Mouse (Mus musculus) heart, embryonic 14.5 days (tissue): ENCODE measurements at regions not wholly inside any gene's neighbourhood (a gene's known extent, or its start where the extent isn't known, plus 50 kb on each side); places are given as distances from the start of the nearest gene placed in this dataset.

ENCODE experiments used
- ATAC-seq: fragments of 200-750 bp; cut with Nextera tagmentation; 2 replicates; pipeline ENCODE4 v1.8.0; 2017; ENCODE audit warnings: low read depth, moderate TSS enrichment; ENCODE audit not compliant: insufficient number of reproducible peaks, insufficient read depth, low FRiP score
- H3K27ac ChIP-seq, 2 experiments: fragments of 200-500 bp in 1 of 2; fragments of 300-500 bp in 1 of 2; sonication (generic) in 1 of 2; replicated peaks in 1 of 2; 2 replicates each; pipeline ENCODE4 v1.5.1; 2012 to 2014; ENCODE audit warnings: low read depth in 2 of 2, low read length in 2 of 2, control low read depth in 1 of 2, mild to moderate bottlenecking in 1 of 2, mixed read lengths in 1 of 2; ENCODE audit not compliant: control insufficient read depth in 1 of 2, insufficient read depth in 1 of 2
- H3K27me3 ChIP-seq: fragments of 300-500 bp; sonication (generic); 2 replicates; pipeline ENCODE4 v1.6.1; 2014; ENCODE audit warnings: mild to moderate bottlenecking, low read length, control low read depth; ENCODE audit not compliant: control insufficient read depth, insufficient read depth
- H3K36me3 ChIP-seq: fragments of 300-500 bp; sonication (generic); 2 replicates; pipeline ENCODE4 v1.6.1; 2014; ENCODE audit warnings: mild to moderate bottlenecking, control low read depth, low read length, mixed read lengths; ENCODE audit not compliant: control insufficient read depth, insufficient read depth
- H3K4me1 ChIP-seq, 2 experiments: fragments of 200-500 bp in 1 of 2; fragments of 300-500 bp in 1 of 2; sonication (generic) in 1 of 2; 2 replicates each; pipeline ENCODE4 v1.6.1; 2012 to 2014; ENCODE audit warnings: low read length in 2 of 2, control low read depth in 1 of 2, mixed read lengths in 1 of 2; ENCODE audit not compliant: control insufficient read depth in 2 of 2, insufficient read depth in 2 of 2
- H3K4me2 ChIP-seq: fragments of 300-500 bp; sonication (generic); 2 replicates; pipeline ENCODE4 v1.6.1; 2014; ENCODE audit warnings: mild to moderate bottlenecking, low read length
- H3K4me3 ChIP-seq, 2 experiments: fragments of 200-500 bp in 1 of 2; fragments of 300-500 bp in 1 of 2; sonication (generic) in 1 of 2; 2 replicates each; pipeline ENCODE4 v1.5.1; 2012 to 2014; ENCODE audit warnings: low read length in 2 of 2, mild to moderate bottlenecking in 2 of 2, control low read depth in 1 of 2, low read depth in 1 of 2, moderate library complexity in 1 of 2; ENCODE audit not compliant: control insufficient read depth in 1 of 2, insufficient read depth in 1 of 2
- H3K9ac ChIP-seq: fragments of 300-500 bp; sonication (generic); 2 replicates; pipeline ENCODE4 v1.6.1; 2014; ENCODE audit warnings: mild to moderate bottlenecking, low read length
- H3K9me3 ChIP-seq: fragments of 300-500 bp; sonication (generic); 2 replicates; pipeline ENCODE4 v1.6.1; 2016; ENCODE audit warnings: low read length, control low read depth; ENCODE audit not compliant: control insufficient read depth
- whole genome bisulfite sequencing: fragments of 180-500 bp; shearing (Covaris S2); extraction: QIAGEN DNeasy Blood & Tissue Kit; methylation state at CpG from one replicate; pipeline ENCODE4 v1.1.7; 2014; 5-methylcytosine and 5-hydroxymethylcytosine counted together

DNA sequence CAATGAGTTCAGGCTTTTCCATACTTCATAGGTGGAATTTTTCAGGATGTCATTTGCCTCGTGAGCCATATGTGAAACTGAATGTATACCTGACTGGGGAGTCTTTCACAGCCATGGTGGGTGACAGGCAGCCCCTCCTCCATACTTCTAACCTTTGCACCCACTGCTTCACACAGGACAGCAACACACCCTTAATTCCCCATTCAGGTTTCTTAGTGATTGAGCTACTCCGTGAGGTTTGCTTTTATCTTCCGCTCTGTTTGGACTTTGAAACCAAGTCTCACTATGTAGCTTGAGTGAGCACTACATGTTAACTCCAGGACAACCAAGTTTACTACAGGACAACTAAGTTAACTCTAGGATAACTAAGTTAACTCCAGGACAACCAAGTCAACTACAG is 381.4 kb downstream of the Matn1 start:
- no peak overlapping the region for H3K4me2 ChIP-seq
- H3K9ac ChIP-seq, result no peak overlapping the region
- no peaks in the 10 kb centered on the region; a peak in 1 of 4 replicates for H3K4me1 ChIP-seq
- H3K36me3 ChIP-seq, result no peaks in the 10 kb centered on the region
- WGBS, result 90% methylated on average over 3 of the region's 3 CpGs
- H3K27ac ChIP-seq, result no peak overlapping the region
- H3K27me3 ChIP-seq, result no peaks in the 10 kb centered on the region
- no peak for ATAC-seq
- H3K4me3 ChIP-seq, result no peak overlapping the region
- no peaks in the 10 kb centered on the region for H3K9me3 ChIP-seq

DNA sequence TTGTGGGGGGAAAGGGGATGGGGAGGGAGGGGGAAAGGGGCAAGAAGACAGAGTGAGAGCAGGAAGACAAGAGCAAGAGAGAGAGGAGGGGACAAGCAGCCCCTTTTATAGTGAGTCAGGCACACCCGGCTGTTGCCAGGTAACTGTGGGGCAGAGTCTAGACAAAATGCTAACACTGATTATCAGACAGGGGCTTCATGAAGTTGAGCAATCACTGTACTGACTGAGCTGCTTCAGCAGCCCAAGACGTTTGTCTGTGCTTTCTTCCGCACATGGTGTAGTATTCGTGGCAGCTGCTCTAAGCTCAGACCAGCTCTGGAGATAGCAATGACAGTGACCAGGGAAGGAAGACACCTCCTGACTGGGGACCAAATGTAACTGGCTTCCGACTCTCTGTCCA is 385.2 kb downstream of the Matn1 start:
- Histone ChIP-seq H3K4me1 (no peaks in the 10 kb centered on the region; a peak in 1 of 4 replicates), H3K9me3 (no peaks in the 10 kb centered on the region), H3K4me2 (no peak overlapping the region), H3K27me3 (no peaks in the 10 kb centered on the region), H3K36me3 (no peaks in the 10 kb centered on the region), H3K4me3 (no peak overlapping the region), H3K27ac (no peak overlapping the region), H3K9ac (no peak overlapping the region)
- WGBS, result 51% methylated on average over 5 of the region's 5 CpGs
- ATAC-seq, result no peak

DNA sequence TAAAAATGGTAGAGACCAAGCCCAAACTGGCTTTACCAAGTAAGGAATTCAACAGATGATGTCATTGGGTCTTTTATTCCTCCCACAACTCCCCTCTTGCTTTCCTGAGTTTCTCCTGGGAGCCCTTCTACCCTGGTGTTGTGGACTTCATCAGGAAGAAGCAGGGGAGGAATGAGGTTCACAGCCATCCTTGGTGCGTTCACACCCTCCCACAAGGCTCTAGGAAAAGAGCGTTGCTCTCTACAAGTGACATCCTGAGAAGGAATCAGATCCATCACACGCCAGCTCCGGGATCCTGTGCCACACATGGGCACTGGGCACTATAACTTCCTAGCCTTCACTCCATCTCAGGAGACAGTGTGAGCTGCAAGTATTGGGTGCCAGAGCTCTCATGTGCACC is 387.5 kb downstream of the Matn1 start:
- H3K9me3 ChIP-seq, result no peaks in the 10 kb centered on the region
- WGBS, result 76% methylated on average over 4 of the region's 4 CpGs
- H3K36me3 ChIP-seq, result no peaks in the 10 kb centered on the region
- no peaks in the 10 kb centered on the region; a peak in 1 of 4 replicates for H3K4me1 ChIP-seq
- H3K4me3 ChIP-seq, result no peak overlapping the region
- no peak overlapping the region for H3K9ac ChIP-seq
- H3K4me2 ChIP-seq, result no peak overlapping the region
- no peak overlapping the region for H3K27ac ChIP-seq
- no peaks in the 10 kb centered on the region for H3K27me3 ChIP-seq
- no peak for ATAC-seq

DNA sequence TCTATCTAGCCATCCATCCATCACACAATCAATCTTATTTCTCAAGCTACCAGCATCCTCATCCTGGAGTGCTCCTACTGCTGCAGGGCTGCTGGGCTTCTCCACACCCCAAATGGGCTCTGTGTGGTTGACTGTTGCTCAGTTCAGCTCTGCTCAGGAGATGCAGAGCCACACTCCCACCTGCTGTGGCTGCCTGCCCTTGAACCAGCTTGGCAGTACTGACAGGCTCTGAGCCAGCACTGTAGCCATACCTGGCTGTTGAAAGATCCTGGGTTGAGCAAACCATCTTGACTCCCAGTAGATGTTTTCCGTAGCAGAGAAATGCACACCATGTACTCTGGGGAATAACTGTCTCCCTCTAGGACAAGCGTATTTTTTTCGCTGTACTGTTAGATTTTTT is 392.6 kb downstream of the Matn1 start:
- Histone ChIP-seq H3K4me2 (no peak overlapping the region), H3K4me3 (no peak overlapping the region), H3K27ac (no peak overlapping the region), H3K9ac (no peak overlapping the region), H3K27me3 (peaks cover 5% of the 10 kb centered on the region; the same call in 1 of the 2 replicates), H3K9me3 (no peaks in the 10 kb centered on the region), H3K4me1 (no peaks in the 10 kb centered on the region), H3K36me3 (no peaks in the 10 kb centered on the region)
- 82% methylated on average over 3 of the region's 3 CpGs for WGBS
- no peak for ATAC-seq

DNA sequence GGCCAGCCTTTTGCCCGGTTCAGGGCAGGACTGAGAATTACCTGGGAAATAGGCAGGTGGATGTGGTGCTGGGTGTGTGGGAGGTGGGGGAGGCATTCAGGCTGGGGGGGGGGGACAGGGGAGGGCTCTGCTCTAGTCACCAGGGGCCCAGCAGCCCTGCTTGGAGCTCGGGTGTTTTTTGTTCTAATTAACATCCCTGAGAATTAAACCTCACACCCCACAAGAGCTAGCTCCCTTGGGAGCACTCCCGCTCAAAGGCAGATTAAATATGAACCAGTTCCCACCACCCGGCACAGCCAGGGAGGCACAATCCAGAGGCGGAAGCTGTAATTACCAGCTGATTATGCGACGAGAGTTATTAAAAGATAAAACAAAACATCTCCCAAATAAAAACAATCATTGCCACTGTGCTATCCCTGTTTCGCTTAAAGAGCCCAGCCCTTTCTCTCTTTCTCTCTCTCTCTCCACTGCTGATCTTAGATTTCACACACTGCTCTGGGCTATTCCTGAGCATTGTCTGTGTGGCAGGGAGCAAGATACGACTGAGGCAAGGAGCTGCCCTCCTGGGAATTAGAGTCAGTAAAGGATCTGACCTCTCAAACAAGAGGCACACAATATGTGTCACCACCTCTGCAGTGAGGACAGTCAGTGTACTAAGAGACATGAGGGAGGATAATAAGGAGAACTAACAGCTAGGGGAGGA is 397.0 kb downstream of the Matn1 start:
- Histone ChIP-seq H3K36me3 (no peaks in the 10 kb centered on the region), H3K4me3 (no peak overlapping the region), H3K9me3 (no peaks in the 10 kb centered on the region), H3K9ac (no peak overlapping the region), H3K27ac (no peak overlapping the region), H3K27me3 (peaks cover 5% of the 10 kb centered on the region; the same call in 1 of the 2 replicates), H3K4me1 (no peaks in the 10 kb centered on the region), H3K4me2 (no peak overlapping the region)
- WGBS, result 32% methylated on average over 9 of the region's 9 CpGs
- no peak for ATAC-seq

DNA sequence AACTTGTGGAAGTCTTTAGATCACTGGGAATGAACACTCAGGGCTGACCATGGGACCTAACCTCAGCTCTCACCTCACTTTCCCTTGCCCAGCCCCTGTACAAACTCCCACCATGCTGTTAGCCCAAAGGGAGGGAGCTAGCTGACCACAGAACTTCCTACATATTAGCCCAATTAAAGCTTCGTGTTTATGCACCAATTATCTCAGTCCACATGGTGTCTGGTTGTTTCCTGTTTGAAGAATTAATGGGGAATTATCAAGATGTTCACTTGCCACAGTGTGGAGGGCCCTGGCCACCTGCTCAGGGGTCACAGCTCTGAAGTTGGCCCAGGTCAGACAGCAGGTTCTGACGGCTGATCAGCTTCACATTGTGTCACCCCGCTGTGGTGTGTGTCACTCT is 402.5 kb downstream of the Matn1 start:
- Histone ChIP-seq H3K9ac (no peak overlapping the region), H3K27me3 (peaks cover 8% of the 10 kb centered on the region; the same call in 1 of the 2 replicates), H3K4me1 (no peaks in the 10 kb centered on the region), H3K4me2 (no peak overlapping the region), H3K36me3 (no peaks in the 10 kb centered on the region), H3K4me3 (no peak overlapping the region), H3K9me3 (no peaks in the 10 kb centered on the region), H3K27ac (no peak overlapping the region)
- WGBS, result 58% methylated on average over 3 of the region's 3 CpGs
- no peak for ATAC-seq

DNA sequence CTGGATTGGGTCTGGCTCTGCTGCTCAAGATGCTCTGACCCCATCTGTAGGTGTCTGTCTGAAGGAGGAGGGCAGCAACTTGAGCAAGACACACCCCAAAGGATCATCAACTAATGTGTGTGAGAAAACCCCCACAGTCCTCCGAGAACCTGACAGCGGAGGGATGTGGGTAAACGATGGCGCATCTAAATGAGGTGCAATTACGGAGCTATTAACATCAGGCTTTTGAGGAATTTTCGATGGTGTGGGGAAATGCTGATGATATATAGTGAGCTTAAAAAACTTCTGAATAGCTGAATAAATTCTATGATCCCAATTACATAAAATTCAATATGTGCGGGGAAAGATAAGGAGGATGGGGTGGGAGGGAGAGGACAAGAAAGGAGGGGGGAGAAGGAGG is 406.1 kb downstream of the Matn1 start:
- Histone ChIP-seq H3K27me3 (peaks cover 8% of the 10 kb centered on the region; the same call in 1 of the 2 replicates), H3K4me1 (no peaks in the 10 kb centered on the region), H3K27ac (no peak overlapping the region), H3K4me3 (no peak overlapping the region), H3K4me2 (no peak overlapping the region), H3K9ac (no peak overlapping the region), H3K9me3 (no peaks in the 10 kb centered on the region), H3K36me3 (no peaks in the 10 kb centered on the region)
- 71% methylated on average over 7 of the region's 7 CpGs for WGBS
- no peak for ATAC-seq

DNA sequence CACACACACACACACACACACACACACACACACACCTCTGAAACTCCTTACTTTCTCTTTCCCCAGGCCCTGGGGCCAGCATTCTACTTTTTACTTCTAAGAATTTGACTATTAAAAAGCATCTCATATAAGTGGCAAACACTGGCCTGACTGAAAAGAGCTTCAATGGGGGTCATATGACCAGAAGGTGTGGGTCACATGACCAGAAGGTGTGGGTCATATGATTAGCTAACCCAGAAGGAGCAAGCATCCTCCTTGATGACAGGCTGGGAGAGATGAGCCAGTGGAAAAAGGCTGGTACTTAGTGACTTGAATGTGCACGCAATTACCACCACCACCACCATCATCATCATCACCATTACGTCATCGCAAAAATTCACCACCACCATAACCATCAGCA is 410.7 kb downstream of the Matn1 start:
- no peak overlapping the region for H3K4me3 ChIP-seq
- H3K27me3 ChIP-seq, result no peaks in the 10 kb centered on the region
- no peak overlapping the region for H3K27ac ChIP-seq
- no peaks in the 10 kb centered on the region for H3K9me3 ChIP-seq
- H3K4me2 ChIP-seq, result no peak overlapping the region
- no peak for ATAC-seq
- peaks cover 0 to 4% of the 10 kb centered on the region in 2 experiments; a peak in 2 of 4 replicates for H3K4me1 ChIP-seq
- WGBS, result 94% methylated on average over 3 of the region's 3 CpGs
- H3K9ac ChIP-seq, result no peak overlapping the region
- H3K36me3 ChIP-seq, result no peaks in the 10 kb centered on the region
